Mouse (Mus musculus) spleen, postnatal 4 days (tissue): ENCODE data around the gene Gm10972.
"Not testable (repeated sequence)": the region's sequence is repeated elsewhere in the genome, so short reads cannot be mapped to it uniquely, and the experiment has no call there.

Experiments used
- DNase-seq, 2 experiments: peaks; one replicate each; pipeline ENCODE4 v3.0.0; 2022; ENCODE audit warnings: low spot score in 2 of 2

Gene Gm10972

DNA sequence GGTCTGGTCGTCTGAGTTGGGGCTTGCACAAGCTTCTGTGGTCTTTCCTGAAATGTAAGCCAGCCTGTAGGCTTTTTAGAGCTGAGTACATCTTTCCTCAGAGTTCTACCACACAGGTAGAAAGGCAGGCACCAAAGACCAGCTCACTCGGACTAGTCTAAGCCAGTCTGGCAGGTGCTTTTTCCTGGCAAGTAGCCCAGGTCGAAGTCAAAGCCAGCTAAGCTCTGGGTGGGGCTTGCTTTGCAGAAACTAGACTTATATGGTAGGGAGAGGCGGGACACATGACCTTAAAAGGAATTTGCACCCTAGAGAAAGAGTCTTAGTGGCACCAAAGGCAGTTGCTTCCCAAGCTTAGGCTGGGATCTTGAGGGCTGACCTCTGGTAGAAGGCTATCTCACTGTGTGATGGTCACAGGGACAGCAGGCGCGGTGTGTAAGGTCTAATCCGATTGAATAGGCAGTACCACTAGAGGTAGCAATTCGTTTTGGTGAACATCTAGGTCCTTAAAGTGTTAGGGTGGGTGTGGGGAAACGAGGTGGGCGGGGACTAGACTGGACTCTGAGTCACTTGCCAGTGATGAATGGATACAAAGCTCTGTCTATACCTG lies 16.3 kb downstream of the Gm10972 start:
- DNase-seq, result not testable (repeated sequence)

DNA sequence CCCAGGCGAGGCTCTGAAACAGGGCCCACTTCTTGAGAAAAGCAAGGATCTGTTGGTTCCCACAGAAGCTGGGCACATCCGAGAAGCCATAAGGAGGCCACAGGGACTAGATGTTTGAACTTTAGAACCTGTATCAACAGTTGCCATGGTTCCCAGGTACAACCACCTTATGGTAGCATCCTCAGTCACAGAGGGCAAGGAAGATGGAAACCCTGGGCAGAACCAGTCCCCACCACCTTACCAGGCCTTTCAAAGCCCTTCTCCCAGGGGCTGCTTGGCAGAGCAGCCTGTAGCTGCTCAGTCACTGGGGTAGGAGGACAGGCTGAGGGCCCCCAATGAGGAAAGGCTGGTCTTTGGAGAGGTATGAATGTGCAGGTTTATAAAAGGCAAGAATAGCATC lies 17.9 kb downstream of the Gm10972 start:
- not testable (repeated sequence) for DNase-seq

DNA sequence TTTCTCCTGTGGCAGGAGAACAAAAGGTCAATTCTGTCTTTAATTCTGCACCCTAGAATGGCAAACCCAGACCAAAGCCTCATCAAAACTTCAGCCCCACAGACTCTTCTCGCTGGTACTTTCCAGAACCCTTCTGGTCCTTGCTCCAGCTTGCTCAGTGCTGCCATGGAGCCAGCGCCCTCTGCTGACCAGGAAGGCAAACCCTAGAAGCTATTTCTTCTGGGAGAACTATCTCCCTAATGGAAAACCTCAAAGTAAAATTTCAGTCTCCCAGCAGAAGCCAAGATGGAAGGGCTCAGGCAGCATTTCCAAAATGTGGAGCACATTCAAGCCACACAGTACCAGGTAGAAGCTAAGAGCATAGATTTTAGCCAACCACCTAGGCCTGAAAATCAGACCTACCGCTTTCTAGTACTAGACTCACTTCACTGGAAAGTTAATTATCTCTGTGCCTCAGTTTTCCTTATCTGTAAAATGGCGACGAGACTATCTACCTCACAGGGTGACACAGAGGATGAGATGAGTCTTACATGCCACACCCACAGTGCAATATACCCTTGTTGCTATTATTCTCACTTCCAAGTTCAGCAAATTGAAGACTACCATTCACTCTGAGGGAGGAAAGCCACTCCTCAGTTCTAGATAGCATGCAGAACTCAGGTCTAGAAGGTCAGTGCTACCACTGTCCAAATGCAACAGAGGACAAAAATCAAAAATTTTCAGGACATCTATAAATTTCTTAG lies 22.3 kb downstream of the Gm10972 start:
- not testable (repeated sequence) for DNase-seq

DNA sequence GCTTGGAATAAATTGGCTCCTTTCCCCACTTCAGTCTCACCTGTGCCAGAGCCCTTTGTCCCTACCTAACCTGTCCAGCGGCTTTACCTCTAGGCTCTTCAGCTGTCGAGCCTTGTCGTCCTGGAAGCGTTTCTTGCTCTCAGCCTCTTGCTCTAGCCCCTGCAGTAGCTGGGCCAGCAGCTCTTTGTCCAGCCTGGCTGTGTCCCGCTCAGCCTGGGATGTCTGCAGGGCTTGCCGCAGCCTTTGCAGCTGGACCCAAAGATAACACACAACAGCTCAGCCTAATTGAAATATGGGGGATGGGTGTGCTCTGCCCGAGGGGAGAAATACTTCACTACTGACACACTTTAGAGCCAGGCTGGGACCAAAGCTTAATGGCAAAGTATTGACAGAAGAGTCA lies 23.0 kb downstream of the Gm10972 start:
- not testable (repeated sequence) for DNase-seq

DNA sequence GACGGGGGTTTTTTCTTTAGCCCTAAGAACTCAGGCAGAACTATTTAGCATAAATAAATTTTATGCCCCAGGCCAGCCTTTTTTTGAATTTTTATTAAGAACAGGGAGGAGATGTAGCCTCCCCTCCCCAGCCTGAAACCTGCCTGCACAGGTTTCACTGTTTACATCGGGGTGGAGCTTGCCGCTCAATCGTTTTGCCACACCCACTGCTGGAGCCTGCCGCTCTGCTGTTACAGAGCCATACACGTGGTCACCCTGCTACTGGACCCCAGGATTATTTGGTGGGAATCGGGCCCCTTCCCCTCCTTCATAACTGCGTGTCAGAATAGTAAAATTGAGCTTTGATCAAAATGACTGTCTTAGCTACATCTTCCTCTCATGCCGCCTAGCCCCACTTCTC lies 32.2 kb downstream of the Gm10972 start:
- not testable (repeated sequence) for DNase-seq

DNA sequence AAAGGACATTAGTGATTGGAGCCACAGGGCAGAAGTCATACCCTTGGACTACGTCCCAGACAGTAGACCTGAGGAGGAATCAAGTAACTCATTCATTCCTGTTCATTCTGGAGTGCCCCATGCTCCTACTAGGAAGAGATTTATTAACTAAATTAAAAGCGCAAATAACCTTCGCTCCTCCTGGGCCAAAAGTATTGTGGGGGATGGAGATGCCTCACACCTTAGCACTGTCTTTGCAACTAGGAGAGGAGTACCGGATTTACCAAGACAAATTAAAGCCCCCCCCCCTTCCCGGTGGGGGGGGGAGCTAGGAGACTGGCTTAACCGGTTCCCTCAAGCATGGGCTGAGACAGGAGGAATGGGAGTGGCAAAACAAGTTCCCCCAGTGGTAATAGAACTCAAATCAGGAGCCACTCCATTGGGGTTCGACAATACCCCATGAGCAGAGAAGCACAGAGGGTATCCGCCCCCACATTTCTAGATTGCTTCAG lies 36.5 kb downstream of the Gm10972 start:
- no peak for DNase-seq

DNA sequence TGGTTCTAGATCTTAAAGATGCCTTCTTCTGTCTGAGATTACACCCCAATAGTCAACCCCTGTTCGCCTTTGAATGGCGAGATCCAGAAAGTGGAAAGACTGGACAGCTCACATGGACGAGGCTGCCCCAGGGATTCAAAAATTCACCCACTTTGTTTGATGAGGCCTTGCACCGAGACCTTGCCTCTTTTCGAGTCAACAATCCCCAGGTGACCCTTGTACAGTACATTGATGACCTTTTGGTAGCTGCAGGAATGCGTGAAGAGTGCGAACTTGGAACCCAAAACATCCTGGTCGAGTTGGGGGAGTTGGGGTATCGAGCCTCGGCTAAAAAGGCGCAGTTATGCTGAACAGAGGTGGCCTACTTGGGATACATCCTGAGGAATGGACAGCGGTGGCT lies 37.1 kb downstream of the Gm10972 start:
- DNase-seq, result not testable (repeated sequence)

DNA sequence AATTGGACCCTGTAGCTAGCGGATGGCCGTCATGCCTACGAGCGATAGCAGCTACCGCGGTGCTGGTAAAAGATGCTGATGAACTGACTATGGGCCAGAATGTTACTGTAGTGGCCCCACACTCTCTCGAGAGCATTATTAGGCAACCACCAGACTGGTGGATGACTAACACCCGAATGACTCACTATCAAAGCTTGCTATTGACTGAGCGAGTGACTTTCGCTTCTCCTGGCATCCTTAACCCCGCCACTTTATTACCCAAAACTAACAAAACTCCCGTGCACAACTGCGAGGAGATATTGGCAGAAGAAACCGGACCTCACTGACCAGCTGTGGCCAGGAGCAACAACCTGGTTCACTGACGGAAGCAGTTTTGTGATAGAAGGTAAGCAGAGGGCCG lies 37.9 kb downstream of the Gm10972 start:
- no peak for DNase-seq

DNA sequence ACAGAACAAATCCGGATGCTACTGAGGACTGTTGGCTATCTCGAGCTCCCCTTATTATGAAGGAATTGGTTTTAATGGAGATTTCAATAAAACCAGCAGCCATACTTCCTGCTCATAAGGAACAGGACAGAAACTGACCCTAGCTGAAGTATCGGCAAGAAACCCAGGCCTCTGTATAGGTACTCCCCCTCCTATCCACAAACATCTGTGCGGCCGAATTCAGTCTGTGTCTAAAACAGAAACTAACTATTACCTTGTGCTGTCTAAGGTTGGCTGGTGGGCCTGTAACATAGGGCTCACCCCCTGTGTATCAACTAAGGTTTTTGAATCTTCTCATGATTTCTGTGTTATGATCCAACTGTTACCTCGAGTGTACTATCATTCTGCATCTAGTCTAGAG lies 40.7 kb downstream of the Gm10972 start:
- no peak for DNase-seq

DNA sequence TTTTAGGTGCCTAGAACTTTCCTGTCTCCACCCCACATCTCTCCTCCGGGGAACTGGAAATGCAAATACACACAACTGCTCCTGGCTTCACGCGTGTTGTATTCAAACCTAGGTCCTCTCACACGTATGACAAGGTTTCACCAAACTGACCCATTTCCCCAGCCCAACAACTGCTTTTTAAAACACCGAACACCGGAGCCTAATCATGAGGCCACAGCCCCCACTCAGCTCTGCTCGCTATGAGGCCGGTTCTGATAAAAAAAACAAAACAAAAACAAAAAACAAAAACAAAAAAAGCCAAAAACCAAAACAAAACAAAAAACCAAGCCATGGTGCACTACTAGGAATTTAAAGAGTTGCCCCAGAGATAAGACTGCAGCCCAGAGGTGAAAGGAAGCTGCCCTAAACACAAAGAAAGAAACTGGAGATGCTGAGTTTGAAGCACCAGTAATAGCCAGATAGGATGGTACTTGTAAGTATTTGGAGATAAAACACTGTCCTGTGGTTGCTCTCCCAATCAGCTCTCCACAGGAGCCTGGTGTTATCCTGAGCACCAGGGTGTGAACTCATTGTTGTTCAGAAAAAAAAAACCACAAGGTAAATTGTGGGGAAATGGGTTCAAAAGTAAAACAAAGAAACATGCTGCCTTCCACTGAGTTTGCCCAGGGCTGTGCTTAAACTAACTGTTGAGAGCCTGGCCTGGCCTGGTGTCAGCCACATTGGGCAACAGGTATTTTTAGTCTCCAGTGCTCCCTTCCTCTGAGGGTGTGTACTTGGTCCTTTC lies 43.3 kb downstream of the Gm10972 start:
- DNase-seq, result not testable (repeated sequence)

DNA sequence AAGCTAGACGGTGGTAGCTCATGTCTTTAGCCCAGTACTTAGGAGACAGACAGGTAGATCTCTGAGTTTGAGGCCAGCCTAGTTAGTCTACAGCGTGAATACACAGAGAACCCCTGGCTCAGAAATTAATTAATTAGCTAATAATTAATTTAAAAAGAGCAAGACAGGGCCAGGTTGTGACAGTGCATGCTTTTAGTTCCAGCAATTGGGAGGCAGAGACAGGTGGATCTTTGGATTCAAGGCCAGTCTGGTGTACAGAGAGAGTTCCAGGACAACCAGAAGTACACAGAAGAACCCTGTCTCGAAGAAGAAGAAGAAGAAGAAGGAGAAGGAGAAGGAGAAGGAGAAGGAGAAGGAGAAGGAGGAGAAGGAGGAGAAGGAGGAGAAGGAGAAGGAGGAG lies 45.8 kb downstream of the Gm10972 start:
- not testable (repeated sequence) for DNase-seq

DNA sequence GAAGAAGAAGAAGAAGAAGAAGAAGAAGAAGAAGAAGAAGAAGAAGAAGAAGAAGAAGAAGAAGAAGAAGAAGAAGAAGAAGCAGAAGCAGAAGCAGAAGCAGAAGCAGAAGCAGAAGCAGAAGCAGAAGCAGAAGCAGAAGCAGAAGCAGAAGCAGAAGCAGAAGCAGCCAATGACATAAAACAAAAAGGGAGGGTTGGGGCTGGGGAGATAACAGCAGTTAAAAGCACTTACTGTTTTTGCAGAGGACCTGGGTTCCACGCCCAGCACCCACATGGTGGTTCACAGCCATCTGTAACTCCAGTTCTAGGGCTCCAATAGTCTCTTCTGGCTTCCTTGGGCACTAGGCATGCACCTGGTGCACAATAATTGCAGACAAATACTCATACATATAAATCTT lies 46.3 kb downstream of the Gm10972 start:
- DNase-seq, result peak in 1 of 2 experiments; percentile 7

DNA sequence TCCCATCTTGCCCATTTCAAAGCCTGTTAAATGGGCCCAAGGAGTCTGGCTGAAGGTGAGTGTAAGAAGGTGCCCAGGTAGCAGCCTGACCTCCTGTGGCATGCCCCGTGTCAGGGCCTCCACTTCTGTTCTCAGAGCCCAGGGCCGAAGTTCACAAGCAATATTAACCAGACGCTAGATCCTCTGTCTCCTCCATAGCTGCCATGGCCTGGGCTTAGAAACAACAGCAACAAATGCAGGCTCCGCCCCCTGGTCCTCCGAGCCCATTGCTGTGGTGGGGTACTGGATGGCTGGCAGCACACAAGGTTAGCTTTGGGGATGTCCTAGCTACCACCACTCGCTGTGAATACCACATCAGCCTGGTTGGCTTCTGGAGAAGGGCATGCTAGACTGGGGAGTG lies 47.2 kb downstream of the Gm10972 start:
- peak in 1 of 2 experiments; percentile 8 for DNase-seq

DNA sequence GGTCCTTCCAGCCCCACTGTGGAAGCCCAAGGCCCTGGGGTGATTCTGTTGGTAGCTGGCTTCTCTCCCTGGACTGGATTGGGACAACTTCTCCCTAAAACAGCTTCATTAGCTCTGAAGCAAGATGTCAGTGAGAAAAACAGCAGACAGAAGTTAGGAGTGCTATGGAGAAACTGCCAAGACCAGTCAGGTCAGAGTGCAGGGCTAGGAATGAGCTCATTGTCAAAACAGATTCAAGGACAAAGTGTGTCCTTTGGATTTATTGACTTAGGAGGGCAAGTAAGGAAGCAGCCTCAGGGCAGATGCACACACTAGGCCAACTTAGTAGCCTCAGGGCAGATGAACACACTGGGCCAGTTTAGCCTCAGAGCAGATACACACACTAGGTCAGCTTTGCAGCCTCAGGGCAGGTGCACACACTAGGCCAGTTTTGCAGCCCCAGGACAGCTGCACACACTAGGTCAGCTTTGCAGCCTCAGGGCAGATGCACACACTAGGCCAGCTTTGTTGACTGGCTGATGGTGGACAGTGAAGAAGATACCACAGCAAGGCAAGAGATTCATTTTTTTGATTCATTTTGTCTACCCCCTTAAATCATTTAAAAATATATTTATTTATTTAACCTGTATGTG lies 47.8 kb downstream of the Gm10972 start:
- no peak for DNase-seq

DNA sequence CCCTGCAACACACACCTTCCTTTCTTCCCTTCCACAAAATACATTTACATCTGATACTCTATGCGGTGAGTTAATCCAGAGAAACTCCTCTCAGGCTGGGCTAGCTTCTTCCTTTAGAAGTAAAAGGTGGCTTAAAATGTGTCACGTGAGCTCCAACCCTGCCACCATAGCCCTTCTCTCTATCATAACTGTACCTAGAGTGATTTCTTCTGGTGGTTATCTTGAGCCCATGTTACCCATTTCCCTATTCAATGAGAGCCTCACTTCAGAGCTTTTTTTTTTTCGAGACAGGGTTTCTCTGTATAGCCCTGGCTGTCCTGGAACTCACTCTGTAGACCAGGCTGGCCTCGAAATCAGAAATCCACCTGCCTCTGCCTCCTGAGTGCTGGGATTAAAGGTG lies 48.8 kb downstream of the Gm10972 start:
- DNase-seq, result not testable (repeated sequence)
